Mouse (Mus musculus) testis, adult 2 months (tissue): ENCODE measurements around the gene Trp53inp2. TPM values are rescaled to one million over a fixed set of nuclear protein-coding genes. Genes with fewer than 3 reads are reported as not detected.

ENCODE experiments used
- H3K27ac ChIP-seq: fragments of 200-500 bp; 2 replicates; pipeline ENCODE4 v1.5.1; 2012; ENCODE audit warnings: low read depth, low read length; ENCODE audit not compliant: control insufficient read depth, insufficient read depth
- H3K27me3 ChIP-seq: fragments of 200-500 bp; 2 replicates; pipeline ENCODE4 v1.6.1; 2012; ENCODE audit warnings: mild to moderate bottlenecking, low read length, moderate library complexity; ENCODE audit not compliant: control insufficient read depth, insufficient read depth
- H3K36me3 ChIP-seq: fragments of 200-500 bp; 2 replicates; pipeline ENCODE4 v1.6.1; 2012; ENCODE audit warnings: mild to moderate bottlenecking, low read length; ENCODE audit not compliant: control insufficient read depth, insufficient read depth
- H3K4me1 ChIP-seq: fragments of 200-500 bp; 2 replicates; pipeline ENCODE4 v1.6.1; 2012; ENCODE audit warnings: low read length; ENCODE audit not compliant: control insufficient read depth, insufficient read depth
- H3K4me3 ChIP-seq: fragments of 200-500 bp; 2 replicates; pipeline ENCODE4 v1.5.1; 2012; ENCODE audit warnings: low read depth, mild to moderate bottlenecking, low read length, moderate library complexity, mixed read lengths; ENCODE audit not compliant: control insufficient read depth
- CTCF ChIP-seq: fragments of 200-500 bp; IDR thresholded peaks from 2 replicates; pipeline ENCODE4 v1.5.1; 2012; ENCODE audit warnings: low read depth, mild to moderate bottlenecking, inconsistent platforms, low read length, moderate library complexity; ENCODE audit not compliant: control insufficient read depth, insufficient read depth, insufficient replicate concordance
- POLR2A ChIP-seq: fragments of 200-500 bp; IDR thresholded peaks from 2 replicates; pipeline ENCODE4 v1.6.1; 2012; ENCODE audit warnings: low read depth, mild to moderate bottlenecking, inconsistent platforms, low read length, moderate library complexity; ENCODE audit not compliant: control insufficient read depth
- polyA plus RNA-seq: library from polyadenylated mRNA; depleted of rRNA; stranded (reverse); fragments of >200 nt; gene quantifications from 2 replicates; pipeline ENCODE4 v1.2.3, GENCODE M21; 2012; rRNA removed

The Trp53inp2 gene
- polyA plus RNA-seq, 1 experiment, result 176 TPM

- TF ChIP-seq POLR2A (no peak), CTCF (no peak)
- no peaks in the 10 kb centered on the region for H3K27me3 ChIP-seq
- H3K27ac ChIP-seq, result no peak overlapping the region
- no peaks in the 10 kb centered on the region; the same call in 1 of the 2 replicates for H3K36me3 ChIP-seq
- H3K4me3 ChIP-seq, result no peak overlapping the region
- H3K4me1 ChIP-seq, result no peaks in the 10 kb centered on the region
Observed at GRCm38 (mm10) chr2:155404635-155405034, 23.8 kb downstream of the Trp53inp2 start.

GRCm38 (mm10) chr2:155420911-155421310 lies 40.1 kb downstream of the Trp53inp2 start:
- no peak for TF ChIP-seq CTCF
- TF ChIP-seq POLR2A, result no peak
- Histone ChIP-seq H3K4me3 (no peak overlapping the region), H3K4me1 (no peaks in the 10 kb centered on the region), H3K27me3 (no peaks in the 10 kb centered on the region), H3K27ac (no peak overlapping the region), H3K36me3 (peaks cover 4% of the 10 kb centered on the region; the same call in 1 of the 2 replicates)

DNA sequence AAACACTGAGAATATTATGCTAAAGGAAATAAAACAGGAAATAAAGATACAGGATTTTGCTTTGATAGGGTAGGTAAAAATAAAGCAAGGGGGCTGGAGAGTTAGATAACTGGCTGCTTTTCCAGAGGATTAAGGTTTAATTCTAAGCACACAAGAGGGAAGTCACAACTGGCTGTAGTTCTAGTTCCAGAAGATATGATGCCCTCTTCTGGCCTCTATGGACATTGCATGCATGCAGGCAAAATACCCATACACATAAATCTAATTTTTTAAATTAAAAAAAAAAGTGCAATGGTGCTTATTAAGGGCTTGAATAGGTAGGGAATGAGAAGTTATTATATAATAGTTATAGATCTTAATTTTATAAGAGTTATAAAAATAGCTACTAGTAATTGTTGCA lies 55.6 kb downstream of the Trp53inp2 start:
- Histone ChIP-seq H3K36me3 (peaks cover 3% of the 10 kb centered on the region), H3K27me3 (no peaks in the 10 kb centered on the region), H3K4me3 (no peak overlapping the region), H3K4me1 (no peaks in the 10 kb centered on the region), H3K27ac (no peak overlapping the region)
- TF ChIP-seq POLR2A, result no peak
- no peak for TF ChIP-seq CTCF

Other genes with a start within 250 kb of the Trp53inp2 start
- gene Itch, start 247.6 kb upstream of the Trp53inp2 start, polyA plus RNA-seq, result 6.6 and 8.1 TPM in 2 replicates
- gene Dynlrb1, start 144.5 kb upstream of the Trp53inp2 start, polyA plus RNA-seq, result 53.6 and 60.8 TPM in 2 replicates
- gene Map1lc3a, start 104.8 kb upstream of the Trp53inp2 start, polyA plus RNA-seq, result 897 and 985 TPM in 2 replicates
- gene Pigu, start 23.6 kb upstream of the Trp53inp2 start, polyA plus RNA-seq, result 26.0 and 36.9 TPM in 2 replicates
- 93.0 and 103 TPM in 2 replicates for gene Ncoa6, start 92.8 kb downstream of the Trp53inp2 start, polyA plus RNA-seq
- 59.5 TPM in 2 replicates for gene Acss2, start 136.9 kb downstream of the Trp53inp2 start, polyA plus RNA-seq
- gene Ggt7, start 137.2 kb downstream of the Trp53inp2 start, polyA plus RNA-seq, result 70.4 and 76.2 TPM in 2 replicates
- 4.6 and 5.3 TPM in 2 replicates for gene Gss, start 211.8 kb downstream of the Trp53inp2 start, polyA plus RNA-seq
- gene Myh7b, start 230.2 kb downstream of the Trp53inp2 start, polyA plus RNA-seq, result 0.98 and 1.3 TPM in 2 replicates